ENCODE assay signal across 26 mouse cellular contexts in the genomic region with DNA sequence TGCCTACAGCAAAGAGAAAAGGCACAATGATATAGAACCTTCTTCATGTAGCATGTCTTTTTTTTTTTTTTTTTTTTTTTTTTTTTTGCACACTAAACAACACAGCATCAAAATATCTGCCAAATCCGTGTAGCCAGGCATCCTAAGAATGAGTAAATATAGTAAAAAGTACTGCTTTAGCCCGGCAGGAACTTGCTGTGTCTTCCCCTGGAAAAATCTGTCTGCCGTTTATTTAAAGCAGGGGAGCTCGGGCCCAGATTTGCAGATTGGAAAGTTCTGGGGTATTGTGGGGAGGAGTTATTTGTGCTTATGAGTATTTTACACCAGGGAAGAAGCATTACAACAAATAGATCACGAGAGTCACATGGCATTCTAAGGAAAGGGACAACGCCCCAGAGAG. TPM values are rescaled to one million over a fixed set of nuclear protein-coding genes. Genes with fewer than 3 reads are reported as not detected.
"Had no signal": no experiment of that assay in that cellular context is flagged by ENCODE, and none has a peak within 500 bp of the region (broad histone marks: within the 10 kb centered on the region; RNA-seq: fewer than 3 reads in every experiment).

No protein-coding gene starts in this region.

- H3K9me3 ChIP-seq: kidney, embryonic 15.5 days; limb, embryonic 12.5 days; limb, embryonic 15.5 days; liver, embryonic 13.5 days; midbrain, embryonic 12.5 days; midbrain, embryonic 15.5 days; neural tube, embryonic 12.5 days; neural tube, embryonic 15.5 days had no signal

- DNase-seq: kidney, adult 8-10 months; kidney, postnatal 10 days; kidney, postnatal 4 days; left cerebral cortex, postnatal 4 days; liver, embryonic 13.5 days; lung, adult 2 months; lung, postnatal 14 days; lung, postnatal 4 days; right cerebral cortex, adult 18-20 months; right cerebral cortex, postnatal 25 days; thymus, adult 2 months; thymus, postnatal 14 days; thymus, postnatal 4 days had no signal

- H3K27ac ChIP-seq: kidney, embryonic 15.5 days; limb, embryonic 12.5 days; limb, embryonic 15.5 days; liver, embryonic 13.5 days; midbrain, embryonic 12.5 days; midbrain, embryonic 15.5 days; neural tube, embryonic 12.5 days; neural tube, embryonic 15.5 days; stomach, postnatal 0 days had no signal

- H3K4me1 ChIP-seq: midbrain, embryonic 12.5 days; midbrain, embryonic 15.5 days; neural tube, embryonic 12.5 days; neural tube, embryonic 15.5 days had no signal

- ATAC-seq: midbrain, embryonic 15.5 days had no signal

- H3K9ac ChIP-seq: kidney, embryonic 15.5 days; limb, embryonic 12.5 days; limb, embryonic 15.5 days; liver, embryonic 13.5 days; midbrain, embryonic 12.5 days; midbrain, embryonic 15.5 days; neural tube, embryonic 12.5 days; neural tube, embryonic 15.5 days had no signal

- H3K27me3 ChIP-seq: kidney, embryonic 15.5 days; limb, embryonic 12.5 days; limb, embryonic 15.5 days; liver, embryonic 13.5 days; midbrain, embryonic 12.5 days; midbrain, embryonic 15.5 days; neural tube, embryonic 12.5 days; neural tube, embryonic 15.5 days had no signal

- H3K36me3 ChIP-seq: kidney, embryonic 15.5 days; limb, embryonic 12.5 days; limb, embryonic 15.5 days; liver, embryonic 13.5 days; midbrain, embryonic 12.5 days; midbrain, embryonic 15.5 days; neural tube, embryonic 12.5 days; neural tube, embryonic 15.5 days had no signal

- H3K4me3 ChIP-seq: kidney, embryonic 15.5 days; limb, embryonic 12.5 days; limb, embryonic 15.5 days; liver, embryonic 13.5 days; midbrain, embryonic 12.5 days; midbrain, embryonic 15.5 days; neural tube, embryonic 12.5 days; neural tube, embryonic 15.5 days had no signal

- H3K4me2 ChIP-seq: kidney, embryonic 15.5 days; limb, embryonic 12.5 days; limb, embryonic 15.5 days; liver, embryonic 13.5 days; midbrain, embryonic 12.5 days; midbrain, embryonic 15.5 days; neural tube, embryonic 12.5 days; neural tube, embryonic 15.5 days had no signal

RNA-seq across cellular contexts. Expression of a gene that starts 12.1 kb away (rescaled TPM):
- total RNA-seq: layer of hippocampus, adult 18-20 months; layer of hippocampus, postnatal 14 days; left cerebral cortex, postnatal 14 days; left cerebral cortex, postnatal 4 days; megakaryocyte, adult 5-6 weeks had no signal
- polyA plus RNA-seq: midbrain, embryonic 15.5 days; small intestine, adult 2 months had no signal
